Mouse (Mus musculus) ES-E14 (cell line): ENCODE measurements around the gene Glul. TPM values are rescaled to one million over a fixed set of nuclear protein-coding genes. Genes with fewer than 3 reads are reported as not detected.

ENCODE experiments used
- DNase-seq: peaks from one replicate; pipeline ENCODE4 v3.0.0-alpha.2; 2013; ENCODE audit warnings: low read depth, low spot score
- H3K27ac ChIP-seq: 2 replicates; pipeline ENCODE4 v1.5.1; 2012; ENCODE audit warnings: low read depth, mild to moderate bottlenecking, low read length, moderate library complexity, mixed read lengths; ENCODE audit not compliant: poor library complexity, insufficient read depth, severe bottlenecking
- H3K36me3 ChIP-seq: 2 replicates; pipeline ENCODE4 v1.6.1; 2012; ENCODE audit warnings: mild to moderate bottlenecking, low read length, moderate library complexity, mixed read lengths; ENCODE audit not compliant: control insufficient read depth, poor library complexity, insufficient read depth, severe bottlenecking
- H3K4me1 ChIP-seq, 2 experiments: fragments of 150-350 bp in 1 of 2; sonication (generic) in 1 of 2; 2 replicates each; pipeline ENCODE4 v1.6.1; 2012; ENCODE audit warnings: low read length in 2 of 2, mild to moderate bottlenecking in 1 of 2, mixed read lengths in 1 of 2; ENCODE audit not compliant: control insufficient read depth in 2 of 2, insufficient read depth in 2 of 2, poor library complexity in 1 of 2
- H3K4me3 ChIP-seq, 2 experiments: fragments of 150-350 bp in 1 of 2; sonication (generic) in 1 of 2; 2 replicates each; pipeline ENCODE4 v1.5.1; 2012; ENCODE audit warnings: low read length in 2 of 2, low read depth in 1 of 2, mild to moderate bottlenecking in 1 of 2, mixed read lengths in 1 of 2; ENCODE audit not compliant: insufficient read depth in 1 of 2, poor library complexity in 1 of 2, severe bottlenecking in 1 of 2
- H3K9ac ChIP-seq: 2 replicates; pipeline ENCODE4 v1.6.1; 2012; ENCODE audit warnings: low read depth, mild to moderate bottlenecking, low read length, mixed read lengths; ENCODE audit not compliant: poor library complexity, insufficient read depth, severe bottlenecking
- H3K9me3 ChIP-seq: fragments of 150-350 bp; sonication (generic); 2 replicates; pipeline ENCODE4 v1.6.1; 2012; ENCODE audit warnings: low read depth, mild to moderate bottlenecking, low read length; ENCODE audit not compliant: control insufficient read depth, insufficient read depth
- CHD2 ChIP-seq: IDR thresholded peaks from 2 replicates; pipeline ENCODE4 v1.6.1; 2014; ENCODE audit warnings: mild to moderate bottlenecking, low read depth, low read length, inconsistent platforms
- HCFC1 ChIP-seq: IDR thresholded peaks from 2 replicates; pipeline ENCODE4 v1.6.1; 2012; ENCODE audit warnings: low read length, inconsistent platforms, borderline replicate concordance; ENCODE audit not compliant: insufficient read depth
- MAFK ChIP-seq: IDR thresholded peaks from 2 replicates; pipeline ENCODE4 v1.6.1; 2014; ENCODE audit warnings: mild to moderate bottlenecking, low read depth, low read length, inconsistent platforms; ENCODE audit not compliant: insufficient read depth
- ZC3H11A ChIP-seq: IDR thresholded peaks from 2 replicates; pipeline ENCODE4 v1.6.1; 2012; ENCODE audit warnings: low read depth, mild to moderate bottlenecking, inconsistent platforms, low read length, borderline replicate concordance
- ZNF384 ChIP-seq: IDR thresholded peaks from 2 replicates; pipeline ENCODE4 v1.6.1; 2012; ENCODE audit warnings: low read depth, low read length, inconsistent platforms
- in situ Hi-C, 2 experiments: fragments of 600-800 bp; cut with MboI; formaldehyde crosslinking; loops; one replicate each; pipeline ENCODE4 v1.15.1; 2025; ENCODE audit warnings: low sequenced_read_pairs in 2 of 2, inconsistent platforms in 1 of 2; ENCODE audit not compliant: unreplicated experiment in 2 of 2
- total RNA-seq: library from RNA; depleted of rRNA; stranded (reverse); fragments of 300-350 nt; gene quantifications from 2 replicates; pipeline ENCODE4 v1.2.3, GENCODE M21; 2012

Glul gene
- total RNA-seq, 1 experiment, result 107 TPM

DNA sequence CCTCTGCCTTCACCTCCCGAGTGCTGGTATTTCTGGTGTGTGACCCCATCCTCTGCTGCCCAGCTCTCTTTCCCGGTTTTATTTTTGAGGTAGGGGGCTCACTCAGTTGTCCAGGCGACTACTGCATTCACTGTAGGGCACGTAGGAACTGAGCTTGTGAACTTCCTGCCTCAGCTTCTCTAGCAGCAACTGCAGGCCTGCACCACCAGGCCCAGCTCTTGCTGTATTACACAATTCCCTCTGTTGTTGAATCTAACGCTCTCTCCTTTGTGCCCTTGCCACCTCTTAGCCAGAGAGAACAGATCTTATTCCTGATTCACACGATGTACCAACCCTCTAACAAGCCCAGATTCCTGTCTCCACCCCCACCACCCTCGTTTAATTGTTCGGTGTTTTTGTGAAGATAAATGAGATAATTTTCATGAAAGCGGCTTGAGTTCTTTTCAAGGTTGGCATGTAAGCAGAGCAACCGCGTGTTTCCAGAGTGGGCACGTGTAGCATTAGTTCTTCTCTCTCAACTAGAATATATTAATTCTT lies 36.2 kb downstream of the Glul start:
- no peak overlapping the region for H3K9ac ChIP-seq
- no peaks in the 10 kb centered on the region for H3K9me3 ChIP-seq
- TF ChIP-seq MAFK, result no peak
- no peak for TF ChIP-seq ZNF384
- no peak for TF ChIP-seq ZC3H11A
- TF ChIP-seq CHD2, result no peak
- no peak for TF ChIP-seq HCFC1
- H3K36me3 ChIP-seq, result no peaks in the 10 kb centered on the region
- H3K4me1 ChIP-seq, result peaks cover 0 to 5% of the 10 kb centered on the region in 2 experiments; a peak in 1 of 4 replicates
- no peak for DNase-seq
- H3K27ac ChIP-seq, result no peak overlapping the region
- H3K4me3 ChIP-seq, result no peak overlapping the region
- in situ Hi-C loops, result no loop called here

- no peak for DNase-seq
- in situ Hi-C loops, result no loop called here
- no peaks in the 10 kb centered on the region for H3K9me3 ChIP-seq
- peaks cover 0 to 5% of the 10 kb centered on the region in 2 experiments; a peak in 1 of 4 replicates for H3K4me1 ChIP-seq
- no peaks in the 10 kb centered on the region for H3K36me3 ChIP-seq
- no peak overlapping the region for H3K27ac ChIP-seq
- no peak overlapping the region for H3K4me3 ChIP-seq
- TF ChIP-seq CHD2, result no peak
- TF ChIP-seq MAFK, result no peak
- TF ChIP-seq ZNF384, result no peak
- no peak for TF ChIP-seq ZC3H11A
- no peak for TF ChIP-seq HCFC1
- H3K9ac ChIP-seq, result no peak overlapping the region
Measured at GRCm38 (mm10) chr1:153937025-153937424, 37.3 kb downstream of the Glul start.

GRCm38 (mm10) chr1:153940986-153941385 lies 41.2 kb downstream of the Glul start:
- Histone ChIP-seq H3K4me3 (no peak overlapping the region), H3K36me3 (no peaks in the 10 kb centered on the region), H3K27ac (no peak overlapping the region), H3K9me3 (no peaks in the 10 kb centered on the region), H3K9ac (no peak overlapping the region), H3K4me1 (no peaks in the 10 kb centered on the region)
- in situ Hi-C loops, result no loop called here
- no peak for DNase-seq
- TF ChIP-seq ZNF384 (no peak), MAFK (no peak), CHD2 (no peak), ZC3H11A (no peak), HCFC1 (no peak)

GRCm38 (mm10) chr1:153945181-153945580 lies 45.4 kb downstream of the Glul start:
- Histone ChIP-seq H3K36me3 (no peaks in the 10 kb centered on the region), H3K9me3 (no peaks in the 10 kb centered on the region), H3K4me1 (no peaks in the 10 kb centered on the region), H3K9ac (no peak overlapping the region), H3K27ac (no peak overlapping the region), H3K4me3 (no peak overlapping the region)
- no peak for DNase-seq
- in situ Hi-C loops, result no loop called here
- TF ChIP-seq CHD2 (no peak), HCFC1 (no peak), ZC3H11A (no peak), MAFK (no peak), ZNF384 (no peak)

DNA sequence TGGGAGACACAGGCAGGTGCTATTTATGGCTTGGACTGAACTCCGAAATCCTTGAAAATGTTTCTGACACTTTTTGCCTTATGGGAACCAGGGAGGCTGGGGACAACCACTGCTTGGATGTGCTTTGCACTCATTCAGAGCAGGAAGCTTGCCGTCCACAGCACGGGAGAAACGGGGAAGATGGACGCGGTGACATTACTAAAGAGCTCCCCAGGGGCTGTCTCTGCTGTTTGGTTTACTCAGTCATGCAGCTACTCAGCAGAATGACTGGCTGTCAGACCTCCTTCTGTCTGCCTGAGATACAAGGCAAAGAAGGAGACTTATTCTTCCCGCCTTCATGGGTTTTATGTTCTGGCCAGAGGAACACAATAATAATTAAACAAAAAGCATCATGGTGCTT lies 47.2 kb downstream of the Glul start:
- H3K9ac ChIP-seq, result no peak overlapping the region
- in situ Hi-C loops, result no loop called here
- TF ChIP-seq CHD2 (no peak), ZC3H11A (no peak), HCFC1 (no peak), ZNF384 (no peak), MAFK (no peak)
- no peak overlapping the region for H3K27ac ChIP-seq
- no peaks in the 10 kb centered on the region for H3K4me1 ChIP-seq
- H3K9me3 ChIP-seq, result no peaks in the 10 kb centered on the region
- H3K36me3 ChIP-seq, result no peaks in the 10 kb centered on the region
- no peak overlapping the region for H3K4me3 ChIP-seq
- DNase-seq, result no peak
